Mouse (Mus musculus) telencephalon, adult 2 months (tissue): ENCODE data around the gene Olfr293.

ENCODE experiments used
- DNase-seq: peaks from one replicate; pipeline ENCODE4 v3.0.0-alpha.2; 2011; ENCODE audit warnings: low read depth, low spot score

Gene Olfr293

GRCm38 (mm10) chr7:86648761-86649160, at the start of gene Olfr293:
Olfr293 (plus strand) TSS chr7:86649061.
- no peak for DNase-seq

GRCm38 (mm10) chr7:86616543-86616942, 32.3 kb upstream of the Olfr293 start, which contains the start of gene Olfr294:
Olfr294 (minus strand) TSS chr7:86616643.
- DNase-seq, result no peak

GRCm38 (mm10) chr7:86688030-86688429, 39.2 kb downstream of the Olfr293 start, which contains the start of gene Olfr292:
Olfr292 (plus strand) TSS chr7:86688330.
- DNase-seq, result no peak
